Mouse (Mus musculus) splenic B cell, adult 2 months (primary cell): ENCODE results near the gene Chrna9.

Experiments used
- DNase-seq: peaks from one replicate; pipeline ENCODE4 v3.0.0-alpha.2; 2011; ENCODE audit warnings: low read depth, low spot score
- H3K27me3 ChIP-seq: 2 replicates; pipeline ENCODE4 v1.6.1; 2012; ENCODE audit warnings: mild to moderate bottlenecking, low read length, moderate library complexity, mixed read lengths; ENCODE audit not compliant: control insufficient read depth, poor library complexity, insufficient read depth, severe bottlenecking
- H3K36me3 ChIP-seq: 2 replicates; pipeline ENCODE4 v1.6.1; 2012; ENCODE audit warnings: mild to moderate bottlenecking, low read length, moderate library complexity, mixed read lengths; ENCODE audit not compliant: control insufficient read depth, poor library complexity, insufficient read depth, severe bottlenecking

Chrna9 gene

DNA sequence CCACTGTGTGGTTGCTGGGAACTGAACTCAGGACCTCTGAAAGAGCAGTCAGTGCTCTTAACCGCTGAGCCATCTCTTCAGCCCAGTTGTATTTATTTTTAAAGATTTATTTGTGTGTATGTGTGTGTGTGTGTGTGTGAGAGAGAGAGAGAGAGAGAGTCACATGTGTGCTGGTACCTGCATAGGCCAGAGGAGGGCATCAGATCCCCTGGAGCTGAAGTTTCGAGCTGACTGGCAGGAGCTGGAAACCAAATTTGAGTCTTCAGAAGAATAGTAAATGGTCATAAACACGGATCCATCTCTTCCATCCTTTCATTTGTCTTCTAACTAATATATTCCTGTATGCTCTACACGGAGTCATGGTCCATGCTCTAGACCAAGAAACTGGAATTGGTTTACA is 1.5 kb upstream of the Chrna9 start:
- H3K27me3 ChIP-seq: no peaks in the 10 kb centered on the region
- no peaks in the 10 kb centered on the region for H3K36me3 ChIP-seq
- DNase-seq: peak; percentile 51

- Histone ChIP-seq H3K36me3 (no peaks in the 10 kb centered on the region), H3K27me3 (no peaks in the 10 kb centered on the region)
- DNase-seq: peak; percentile 74
Measured at GRCm38 (mm10) chr5:65933764-65934163, 957 bp upstream of the Chrna9 start.

DNA sequence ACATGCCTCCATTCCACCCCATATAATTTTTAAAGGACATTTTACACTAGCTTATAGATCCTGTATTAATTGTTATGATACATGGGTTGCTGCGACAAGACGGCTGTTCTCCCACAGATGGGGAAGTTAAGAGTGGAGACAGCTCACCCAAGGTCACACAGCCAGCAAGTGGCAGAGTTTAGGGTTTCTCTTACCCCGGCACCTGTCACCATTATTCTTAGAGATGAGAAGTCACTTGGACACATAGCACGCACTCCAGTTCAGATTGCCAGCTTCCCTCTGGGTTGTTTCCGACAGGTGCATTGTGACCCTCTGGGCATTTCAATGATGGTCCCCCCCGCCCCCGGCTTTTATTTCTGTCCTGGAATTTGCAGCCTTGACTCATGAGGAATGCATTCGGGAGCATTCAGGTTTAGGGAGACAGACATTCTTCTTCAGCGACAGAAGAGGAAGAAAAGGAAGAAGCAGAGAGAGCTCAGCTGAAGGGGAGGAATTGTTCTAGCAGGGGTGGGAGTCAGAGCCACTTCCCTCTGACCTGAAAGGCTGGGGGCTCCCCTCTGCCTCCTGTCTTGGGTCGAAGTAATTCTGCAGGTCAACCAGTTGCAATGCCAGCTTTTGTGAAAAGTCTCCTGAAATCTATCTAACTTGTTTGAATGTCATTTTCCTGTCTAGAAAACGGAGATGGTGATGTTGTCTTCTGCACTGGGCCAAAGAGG is 2.4 kb downstream of the Chrna9 start:
- DNase-seq: no peak
- H3K36me3 ChIP-seq: no peaks in the 10 kb centered on the region

GRCm38 (mm10) chr5:65937998-65938715 is 3.4 kb downstream of the Chrna9 start:
- peak; percentile 93 for DNase-seq
- Histone ChIP-seq H3K27me3 (no peaks in the 10 kb centered on the region), H3K36me3 (no peaks in the 10 kb centered on the region)

More for the DNA sequence above, 2.4 kb downstream of the Chrna9 start:
- no peaks in the 10 kb centered on the region for H3K27me3 ChIP-seq

DNA sequence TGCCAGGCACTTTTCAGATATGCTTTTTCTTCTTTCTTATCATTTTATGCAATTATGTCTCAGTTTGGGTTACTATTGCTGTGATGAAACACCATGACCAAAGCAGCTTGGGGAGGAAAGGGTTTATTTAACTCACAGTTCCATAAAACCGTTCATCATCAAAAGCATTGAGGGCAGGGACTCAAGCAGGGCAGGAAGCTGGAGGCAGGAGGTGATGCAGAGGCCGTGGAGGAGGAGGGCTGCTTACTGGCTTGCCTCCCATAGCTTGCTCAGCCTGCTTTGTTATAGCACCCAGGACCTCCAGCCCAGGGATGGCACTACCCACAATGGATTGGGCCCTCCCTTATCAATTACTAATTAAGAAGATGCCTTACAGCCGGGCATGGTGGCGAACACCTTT is 6.4 kb downstream of the Chrna9 start:
- no peak for DNase-seq
- Histone ChIP-seq H3K27me3 (no peaks in the 10 kb centered on the region), H3K36me3 (no peaks in the 10 kb centered on the region)

DNA sequence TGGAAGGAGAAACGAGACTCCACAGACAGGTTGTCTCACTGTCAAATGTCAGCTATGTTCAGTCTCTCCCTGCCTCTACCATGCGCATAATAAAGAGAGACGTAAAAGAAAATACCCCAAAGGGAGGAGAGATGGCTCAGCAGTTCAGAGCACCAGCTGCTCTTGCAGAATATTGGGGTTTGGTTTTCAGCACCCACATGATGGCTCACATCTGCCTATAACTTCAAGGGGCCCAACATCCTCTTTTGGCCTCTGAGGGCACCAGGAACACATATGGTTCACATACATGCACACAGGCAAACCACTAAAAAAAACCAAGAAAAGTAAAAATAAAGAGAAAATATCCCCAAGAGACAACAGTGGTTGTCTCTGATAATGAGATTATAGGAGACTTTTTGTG is 15.1 kb downstream of the Chrna9 start:
- Histone ChIP-seq H3K27me3 (no peaks in the 10 kb centered on the region), H3K36me3 (no peaks in the 10 kb centered on the region)
- peak; percentile 64 for DNase-seq

DNA sequence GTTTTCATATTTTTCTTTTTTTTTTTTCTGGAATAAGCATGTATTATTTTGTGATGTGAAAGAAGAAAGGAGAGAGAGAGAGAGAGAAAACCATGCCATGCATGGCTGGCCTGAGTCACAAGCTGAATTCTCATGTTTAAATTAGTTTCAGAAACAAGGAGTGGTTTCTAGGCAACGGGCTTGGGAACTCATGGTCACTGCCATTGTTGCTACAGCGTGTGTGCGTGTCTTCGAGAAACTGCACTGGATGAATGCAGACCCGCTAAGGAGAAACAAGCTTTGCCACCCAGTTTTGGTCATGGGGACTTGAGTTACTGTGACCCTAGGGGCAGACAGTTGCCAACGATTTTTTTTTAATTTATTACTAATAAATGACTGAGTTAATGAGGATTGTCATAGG is 15.5 kb downstream of the Chrna9 start:
- peak; percentile 64 for DNase-seq
- Histone ChIP-seq H3K27me3 (no peaks in the 10 kb centered on the region), H3K36me3 (no peaks in the 10 kb centered on the region)

DNA sequence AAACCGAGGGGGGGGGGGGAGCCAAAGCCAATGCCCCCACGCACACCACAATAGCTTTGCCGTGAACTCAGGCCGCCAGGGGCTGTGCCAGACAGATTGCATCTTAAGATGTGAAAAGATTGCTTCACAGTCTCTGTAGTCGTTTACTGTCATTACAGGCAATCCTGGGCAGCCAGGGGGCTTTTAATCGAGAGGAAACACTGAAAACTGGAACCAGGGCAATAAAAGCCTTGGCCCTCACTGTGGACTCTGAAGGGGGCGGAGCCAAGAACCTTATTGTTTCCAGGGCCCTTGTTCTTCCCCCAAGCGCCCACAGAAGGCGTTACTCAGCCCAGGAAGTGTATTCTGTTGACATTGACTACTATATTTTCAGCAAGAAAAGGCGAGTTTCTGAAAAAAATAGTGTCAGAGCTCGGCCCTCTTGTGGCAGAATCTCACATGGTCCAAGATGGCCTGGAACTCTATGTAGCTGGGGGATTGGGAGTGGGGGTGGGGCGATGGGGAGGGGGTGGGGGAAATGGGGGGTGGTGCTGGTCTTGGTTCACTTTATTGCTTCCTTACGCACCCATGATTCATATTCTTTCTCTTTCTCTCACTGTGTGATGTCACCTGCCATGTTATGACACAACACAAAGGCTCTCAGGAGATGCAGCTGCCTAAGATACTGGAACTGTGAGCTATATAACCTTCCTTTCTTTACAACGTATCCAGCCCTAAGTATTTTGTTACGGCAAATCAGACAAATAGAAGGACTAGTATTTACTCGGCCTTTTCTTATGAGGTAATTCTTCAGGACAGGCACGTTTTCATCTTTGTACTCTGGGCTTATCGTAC is 16.2 kb downstream of the Chrna9 start:
- Histone ChIP-seq H3K36me3 (no peaks in the 10 kb centered on the region), H3K27me3 (no peaks in the 10 kb centered on the region)
- DNase-seq: peak; percentile 73

DNA sequence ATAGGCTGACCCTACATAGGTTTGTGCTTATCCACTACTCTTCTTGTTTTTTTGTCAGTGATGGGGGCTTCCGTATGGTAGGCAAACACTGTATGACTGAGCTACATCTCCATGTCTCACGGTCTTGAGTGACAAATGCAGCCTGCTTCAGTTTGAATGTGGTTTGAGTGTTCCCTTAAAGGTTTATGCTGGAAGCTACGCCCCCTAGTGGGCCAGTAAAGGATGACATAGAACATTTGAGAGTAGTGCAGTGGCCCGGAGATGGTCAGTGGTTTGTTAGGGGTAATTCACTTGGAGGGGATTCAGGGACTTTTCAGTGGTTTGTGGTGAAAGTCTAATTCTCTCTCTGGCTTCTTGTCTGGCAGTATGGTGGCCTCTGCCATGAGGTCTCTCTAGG is 16.8 kb downstream of the Chrna9 start:
- DNase-seq: peak; percentile 73
- no peaks in the 10 kb centered on the region for H3K36me3 ChIP-seq

GRCm38 (mm10) chr5:65954130-65955080 is 19.7 kb downstream of the Chrna9 start:
- Histone ChIP-seq H3K27me3 (no peaks in the 10 kb centered on the region), H3K36me3 (no peaks in the 10 kb centered on the region)
- DNase-seq: no peak

More for the DNA sequence above, 16.8 kb downstream of the Chrna9 start:
- H3K27me3 ChIP-seq: no peaks in the 10 kb centered on the region

- Histone ChIP-seq H3K36me3 (no peaks in the 10 kb centered on the region), H3K27me3 (no peaks in the 10 kb centered on the region)
- DNase-seq: peak; percentile 96
Measured at GRCm38 (mm10) chr5:65955343-65956143, 20.8 kb downstream of the Chrna9 start.

GRCm38 (mm10) chr5:65956144-65957008 is 21.7 kb downstream of the Chrna9 start:
- no peak for DNase-seq
- H3K27me3 ChIP-seq: no peaks in the 10 kb centered on the region
- no peaks in the 10 kb centered on the region for H3K36me3 ChIP-seq

DNA sequence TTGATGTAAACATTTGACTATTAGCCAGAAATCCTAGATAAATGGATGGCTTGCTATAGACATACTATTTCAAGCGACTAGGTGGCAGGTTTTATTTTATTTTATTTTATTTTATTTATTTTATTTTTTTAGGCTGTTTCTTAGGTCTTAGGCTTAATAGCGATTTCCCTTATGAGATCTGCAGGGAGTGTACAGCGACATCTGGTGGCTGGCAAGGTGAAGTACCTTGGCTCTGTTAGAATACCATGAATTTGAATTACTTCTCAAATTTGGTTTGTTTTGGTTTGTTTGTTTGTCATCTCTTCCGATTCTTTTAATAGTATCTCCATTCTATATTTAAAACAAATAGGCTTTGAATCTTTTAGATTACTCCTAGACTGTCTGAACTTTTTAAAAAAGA is 23.9 kb downstream of the Chrna9 start:
- peak; percentile 87 for DNase-seq
- no peaks in the 10 kb centered on the region for H3K36me3 ChIP-seq
- H3K27me3 ChIP-seq: no peaks in the 10 kb centered on the region
